Mouse (Mus musculus) intestine, embryonic 15.5 days (tissue): ENCODE data around the gene Akap13. TPM values are rescaled to one million over a fixed set of nuclear protein-coding genes. Genes with fewer than 3 reads are reported as not detected.

Source experiments
- ATAC-seq: fragments of 200-750 bp; cut with Nextera tagmentation; 2 replicates; pipeline ENCODE4 v1.8.0; 2017; ENCODE audit warnings: moderate TSS enrichment, moderate library complexity
- H3K27ac ChIP-seq: fragments of 300-500 bp; sonication (generic); 2 replicates; pipeline ENCODE4 v1.5.1; 2015; ENCODE audit warnings: mild to moderate bottlenecking, inconsistent platforms
- H3K27me3 ChIP-seq: fragments of 300-500 bp; sonication (generic); replicated peaks from 2 replicates; pipeline ENCODE4 v1.6.1; 2015; ENCODE audit warnings: inconsistent platforms
- H3K36me3 ChIP-seq: fragments of 300-500 bp; sonication (generic); 2 replicates; pipeline ENCODE4 v1.6.1; 2015; ENCODE audit warnings: inconsistent platforms
- H3K4me1 ChIP-seq: fragments of 300-500 bp; sonication (generic); replicated peaks from 2 replicates; pipeline ENCODE4 v1.6.1; 2015; ENCODE audit warnings: inconsistent platforms
- H3K4me2 ChIP-seq: fragments of 300-500 bp; sonication (generic); replicated peaks from 2 replicates; pipeline ENCODE4 v1.6.1; 2015; ENCODE audit warnings: mild to moderate bottlenecking, inconsistent platforms
- H3K4me3 ChIP-seq: fragments of 300-500 bp; sonication (generic); replicated peaks from 2 replicates; pipeline ENCODE4 v1.5.1; 2015; ENCODE audit warnings: inconsistent platforms
- H3K9ac ChIP-seq: fragments of 300-500 bp; sonication (generic); 2 replicates; pipeline ENCODE4 v1.6.1; 2015; ENCODE audit warnings: inconsistent platforms
- H3K9me3 ChIP-seq: fragments of 300-500 bp; sonication (generic); 2 replicates; pipeline ENCODE4 v1.6.1; 2016; ENCODE audit warnings: inconsistent platforms
- WGBS: fragments of 180-500 bp; shearing (Covaris S2); methylation state at CpG from one replicate; pipeline ENCODE4 v1.1.7; 2015; 5-methylcytosine and 5-hydroxymethylcytosine counted together
- polyA plus RNA-seq: library from polyadenylated mRNA; unstranded; fragments of >200 nt; fragmentation: Nextera tagmentation; extraction: Ambion mirVana; gene quantifications from 2 replicates; pipeline ENCODE4 v1.2.1, GENCODE M21; 2015

The Akap13 gene
- polyA plus RNA-seq, 1 experiment from 2014 or later, result 31.2 TPM

GRCm38 (mm10) chr7:75793654-75794335 is 338.5 kb downstream of the Akap13 start:
- H3K9me3 ChIP-seq, result no peaks in the 10 kb centered on the region
- H3K4me2 ChIP-seq, result no peak overlapping the region
- no peaks in the 10 kb centered on the region for H3K36me3 ChIP-seq
- no peak overlapping the region for H3K9ac ChIP-seq
- H3K4me1 ChIP-seq, result peaks cover 9% of the 10 kb centered on the region; the same call in 1 of the 2 replicates
- no peaks in the 10 kb centered on the region for H3K27me3 ChIP-seq
- 50% methylated on average over 3 of the region's 3 CpGs for WGBS
- no peak for ATAC-seq
- H3K27ac ChIP-seq, result no peak overlapping the region
- no peak overlapping the region for H3K4me3 ChIP-seq

- peak; percentile 16; the same call in 1 of the 2 replicates for ATAC-seq
- Histone ChIP-seq H3K36me3 (no peaks in the 10 kb centered on the region), H3K27ac (no peak overlapping the region), H3K4me1 (peaks cover 9% of the 10 kb centered on the region; the same call in 1 of the 2 replicates), H3K9ac (no peak overlapping the region), H3K4me3 (no peak overlapping the region), H3K9me3 (no peaks in the 10 kb centered on the region), H3K27me3 (no peaks in the 10 kb centered on the region), H3K4me2 (no peak overlapping the region)
- 77% methylated on average over 8 of the region's 8 CpGs for WGBS
Measured at GRCm38 (mm10) chr7:75795106-75795505, 339.8 kb downstream of the Akap13 start.

GRCm38 (mm10) chr7:75796474-75796873 is 341.1 kb downstream of the Akap13 start:
- Histone ChIP-seq H3K27me3 (no peaks in the 10 kb centered on the region), H3K9ac (no peak overlapping the region), H3K4me1 (0 out of 2 replicates have a peak, but pooled peaks cover 5% of the 10 kb centered on the region), H3K27ac (no peak overlapping the region), H3K4me3 (no peak overlapping the region), H3K9me3 (no peaks in the 10 kb centered on the region), H3K36me3 (no peaks in the 10 kb centered on the region), H3K4me2 (0 out of 2 replicates have a peak overlapping the region, but pooled peaks have one; percentile 25)
- 12% methylated on average over 9 of the region's 9 CpGs for WGBS
- peak; percentile 61 for ATAC-seq

GRCm38 (mm10) chr7:75800530-75800929 is 345.2 kb downstream of the Akap13 start:
- no peak overlapping the region for H3K4me2 ChIP-seq
- 62% methylated on average over 4 of the region's 4 CpGs for WGBS
- no peak overlapping the region for H3K9ac ChIP-seq
- 0 out of 2 replicates have a peak, but pooled peaks cover 3% of the 10 kb centered on the region for H3K4me1 ChIP-seq
- H3K36me3 ChIP-seq, result no peaks in the 10 kb centered on the region
- no peak overlapping the region for H3K4me3 ChIP-seq
- H3K9me3 ChIP-seq, result no peaks in the 10 kb centered on the region
- no peaks in the 10 kb centered on the region for H3K27me3 ChIP-seq
- no peak overlapping the region for H3K27ac ChIP-seq
- no peak for ATAC-seq

GRCm38 (mm10) chr7:75801022-75801421 is 345.7 kb downstream of the Akap13 start:
- Histone ChIP-seq H3K4me2 (no peak overlapping the region), H3K9me3 (no peaks in the 10 kb centered on the region), H3K4me3 (no peak overlapping the region), H3K27me3 (no peaks in the 10 kb centered on the region), H3K36me3 (no peaks in the 10 kb centered on the region), H3K9ac (no peak overlapping the region), H3K27ac (no peak overlapping the region), H3K4me1 (peaks cover 6% of the 10 kb centered on the region)
- WGBS, result 92% methylated on average over 3 of the region's 3 CpGs
- ATAC-seq, result peak; percentile 29; the same call in 1 of the 2 replicates

- Histone ChIP-seq H3K9me3 (no peaks in the 10 kb centered on the region), H3K27ac (no peak overlapping the region), H3K4me2 (no peak overlapping the region), H3K36me3 (no peaks in the 10 kb centered on the region), H3K27me3 (no peaks in the 10 kb centered on the region), H3K4me3 (no peak overlapping the region), H3K9ac (no peak overlapping the region), H3K4me1 (peaks cover 10% of the 10 kb centered on the region)
- WGBS, result 89% methylated on average over 5 of the region's 5 CpGs
- no peak for ATAC-seq
Measured at GRCm38 (mm10) chr7:75801621-75802358, 346.5 kb downstream of the Akap13 start.

GRCm38 (mm10) chr7:75802887-75803286 is 347.6 kb downstream of the Akap13 start:
- Histone ChIP-seq H3K27me3 (no peaks in the 10 kb centered on the region), H3K4me3 (no peak overlapping the region), H3K9me3 (no peaks in the 10 kb centered on the region), H3K9ac (no peak overlapping the region), H3K27ac (no peak overlapping the region), H3K36me3 (no peaks in the 10 kb centered on the region), H3K4me1 (peaks cover 15% of the 10 kb centered on the region), H3K4me2 (no peak overlapping the region)
- WGBS, result 76% methylated on average over 3 of the region's 3 CpGs
- no peak for ATAC-seq

Other genes with a start within 250 kb of the Akap13 start
- 0.90 and 1.1 TPM in 2 replicates for gene Sv2b, start 146.3 kb upstream of the Akap13 start, polyA plus RNA-seq